Mouse (Mus musculus) liver, postnatal 0 days (tissue): ENCODE measurements around the gene Caskin2. TPM values are rescaled to one million over a fixed set of nuclear protein-coding genes. Genes with fewer than 3 reads are reported as not detected.

ENCODE experiments used
- ATAC-seq: fragments of 200-750 bp; cut with Nextera tagmentation; 2 replicates; pipeline ENCODE4 v1.8.0; 2017; ENCODE audit warnings: mild to moderate bottlenecking, moderate library complexity
- DNase-seq: peaks from one replicate; pipeline ENCODE4 v3.0.0-alpha.2; 2016
- H3K27ac ChIP-seq: fragments of 300-500 bp; sonication (generic); 2 replicates; pipeline ENCODE4 v1.5.1; 2014; ENCODE audit warnings: antibody characterized with exemption, moderate library complexity, mild to moderate bottlenecking, low read depth
- H3K27me3 ChIP-seq: fragments of 300-500 bp; sonication (generic); 2 replicates; pipeline ENCODE4 v1.6.1; 2014; ENCODE audit warnings: low read length, control low read depth, mixed read lengths; ENCODE audit not compliant: insufficient read depth
- H3K36me3 ChIP-seq: fragments of 300-500 bp; sonication (generic); replicated peaks from 2 replicates; pipeline ENCODE4 v1.6.1; 2014; ENCODE audit warnings: mild to moderate bottlenecking, control low read depth, low read length, moderate library complexity, mixed read lengths; ENCODE audit not compliant: insufficient read depth
- H3K4me1 ChIP-seq: fragments of 300-500 bp; sonication (generic); 2 replicates; pipeline ENCODE4 v1.6.1; 2014; ENCODE audit warnings: antibody characterized with exemption, mild to moderate bottlenecking, control low read depth; ENCODE audit not compliant: insufficient read depth
- H3K4me2 ChIP-seq: fragments of 300-500 bp; sonication (generic); 2 replicates; pipeline ENCODE4 v1.6.1; 2014; ENCODE audit warnings: low read depth, mild to moderate bottlenecking, low read length, moderate library complexity, mixed read lengths
- H3K4me3 ChIP-seq: fragments of 300-500 bp; sonication (generic); 2 replicates; pipeline ENCODE4 v1.5.1; 2014; ENCODE audit warnings: low read depth, low read length
- H3K9ac ChIP-seq: fragments of 300-500 bp; sonication (generic); replicated peaks from 2 replicates; pipeline ENCODE4 v1.6.1; 2014; ENCODE audit warnings: mild to moderate bottlenecking, moderate library complexity
- H3K9me3 ChIP-seq: fragments of 300-500 bp; sonication (generic); 2 replicates; pipeline ENCODE4 v1.6.1; 2016; ENCODE audit warnings: mild to moderate bottlenecking, control low read depth, low read length, mixed read lengths
- CTCF ChIP-seq: sonication (generic); IDR thresholded peaks from 2 replicates; pipeline ENCODE4 v1.5.1; 2016; ENCODE audit warnings: antibody characterized with exemption, low read depth
- EP300 ChIP-seq: IDR thresholded peaks from 2 replicates; pipeline ENCODE4 v1.6.1; 2016; ENCODE audit warnings: antibody characterized with exemption, low read depth, mild to moderate bottlenecking
- WGBS: fragments of 180-500 bp; shearing (Covaris S2); extraction: QIAGEN DNeasy Blood & Tissue Kit; methylation state at CpG from one replicate; pipeline ENCODE4 v1.1.7; 2014; ENCODE audit not compliant: insufficient replicate concordance; 5-methylcytosine and 5-hydroxymethylcytosine counted together
- polyA plus RNA-seq: library from polyadenylated mRNA; unstranded; fragments of >200 nt; fragmentation: Nextera tagmentation; extraction: Ambion mirVana; gene quantifications from 2 replicates; pipeline ENCODE4 v1.2.1, GENCODE M21; 2015

The Caskin2 gene
- polyA plus RNA-seq, 1 experiment from 2014 or later, result 3.3 TPM

- Histone ChIP-seq H3K4me3 (no peak overlapping the region), H3K27me3 (0 out of 2 replicates have a peak, but pooled peaks cover 2% of the 10 kb centered on the region), H3K36me3 (0 out of 2 replicates have a peak, but pooled peaks cover 4% of the 10 kb centered on the region), H3K9me3 (no peaks in the 10 kb centered on the region), H3K4me1 (peaks cover 34% of the 10 kb centered on the region), H3K4me2 (no peak overlapping the region), H3K27ac (no peak overlapping the region), H3K9ac (no peak overlapping the region)
- no peak for TF ChIP-seq EP300
- TF ChIP-seq CTCF, result no peak
- no peak for DNase-seq
- WGBS, result 74% methylated on average over 5 of the region's 5 CpGs
- ATAC-seq, result no peak
These were observed 13.0 kb upstream of the Caskin2 start for GRCm38 (mm10) chr11:115826487-115826886.

GRCm38 (mm10) chr11:115824813-115825212 lies 11.4 kb upstream of the Caskin2 start:
- Histone ChIP-seq H3K9ac (peak overlapping the region; percentile 82; the same call in 1 of the 2 replicates), H3K4me2 (peak overlapping the region; percentile 99), H3K4me3 (peak overlapping the region; percentile 77), H3K27me3 (0 out of 2 replicates have a peak, but pooled peaks cover 2% of the 10 kb centered on the region), H3K4me1 (peaks cover 24% of the 10 kb centered on the region), H3K9me3 (no peaks in the 10 kb centered on the region), H3K27ac (peak overlapping the region; percentile 93), H3K36me3 (peaks cover 10% of the 10 kb centered on the region; the same call in 1 of the 2 replicates)
- ATAC-seq, result peak; percentile 11; the same call in 1 of the 2 replicates
- no peak for DNase-seq
- WGBS, result 20% methylated on average over 11 of the region's 11 CpGs
- no peak for TF ChIP-seq EP300
- no peak for TF ChIP-seq CTCF

GRCm38 (mm10) chr11:115823774-115824740 lies 10.6 kb upstream of the Caskin2 start, which contains the start of gene Llgl2:
TSS of gene Llgl2 (plus strand) at chr11:115824049.
- Histone ChIP-seq H3K4me1 (peaks cover 23% of the 10 kb centered on the region), H3K4me2 (peak within 1 kb of the TSS; percentile 99), H3K27me3 (0 out of 2 replicates have a peak, but pooled peaks cover 2% of the 10 kb centered on the region), H3K27ac (peak within 1 kb of the TSS; percentile 93), H3K9ac (peak within 1 kb of the TSS; percentile 82), H3K36me3 (peaks cover 13% of the 10 kb centered on the region; the same call in 1 of the 2 replicates), H3K4me3 (peak within 1 kb of the TSS; percentile 77), H3K9me3 (no peaks in the 10 kb centered on the region)
- DNase-seq (peak; percentile 96), ATAC-seq (peak; percentile 95)
- TF ChIP-seq EP300 (no peak), CTCF (no peak)
- under 1% methylated on average over 83 of the region's 87 CpGs for WGBS

GRCm38 (mm10) chr11:115821001-115821400 lies 7.6 kb upstream of the Caskin2 start:
- Histone ChIP-seq H3K4me3 (no peak overlapping the region), H3K9ac (no peak overlapping the region), H3K36me3 (peaks cover 13% of the 10 kb centered on the region; the same call in 1 of the 2 replicates), H3K4me1 (peaks cover 18% of the 10 kb centered on the region), H3K27me3 (0 out of 2 replicates have a peak, but pooled peaks cover 2% of the 10 kb centered on the region), H3K9me3 (no peaks in the 10 kb centered on the region), H3K4me2 (no peak overlapping the region), H3K27ac (no peak overlapping the region)
- no peak for DNase-seq
- ATAC-seq, result no peak
- 67% methylated on average over 4 of the region's 4 CpGs for WGBS
- TF ChIP-seq CTCF (no peak), EP300 (no peak)

GRCm38 (mm10) chr11:115819915-115820623 lies 6.6 kb upstream of the Caskin2 start:
- Histone ChIP-seq H3K27me3 (no peaks in the 10 kb centered on the region), H3K27ac (no peak overlapping the region), H3K9me3 (no peaks in the 10 kb centered on the region), H3K36me3 (peaks cover 13% of the 10 kb centered on the region; the same call in 1 of the 2 replicates), H3K4me3 (no peak overlapping the region), H3K9ac (no peak overlapping the region), H3K4me2 (no peak overlapping the region), H3K4me1 (peaks cover 20% of the 10 kb centered on the region)
- 88% methylated on average over 16 of the region's 16 CpGs for WGBS
- DNase-seq (no peak), ATAC-seq (no peak)
- TF ChIP-seq CTCF (no peak), EP300 (no peak)

- Histone ChIP-seq H3K9me3 (no peaks in the 10 kb centered on the region), H3K27ac (no peak overlapping the region), H3K4me2 (no peak overlapping the region), H3K9ac (no peak overlapping the region), H3K27me3 (no peaks in the 10 kb centered on the region), H3K4me3 (no peak overlapping the region), H3K36me3 (peaks cover 8% of the 10 kb centered on the region; the same call in 1 of the 2 replicates), H3K4me1 (peaks cover 21% of the 10 kb centered on the region)
- no peak for ATAC-seq
- DNase-seq, result no peak
- TF ChIP-seq EP300 (no peak), CTCF (peak; percentile 37)
- 89% methylated on average over 5 of the region's 5 CpGs for WGBS
These were observed 3.9 kb upstream of the Caskin2 start for GRCm38 (mm10) chr11:115817331-115817730.
